Mouse (Mus musculus): ENCODE measurements at regions not wholly inside any gene's neighbourhood (a gene's known extent, or its start where the extent isn't known, plus 50 kb on each side); places are given as distances from the start of the nearest gene placed in this dataset.

DNA sequence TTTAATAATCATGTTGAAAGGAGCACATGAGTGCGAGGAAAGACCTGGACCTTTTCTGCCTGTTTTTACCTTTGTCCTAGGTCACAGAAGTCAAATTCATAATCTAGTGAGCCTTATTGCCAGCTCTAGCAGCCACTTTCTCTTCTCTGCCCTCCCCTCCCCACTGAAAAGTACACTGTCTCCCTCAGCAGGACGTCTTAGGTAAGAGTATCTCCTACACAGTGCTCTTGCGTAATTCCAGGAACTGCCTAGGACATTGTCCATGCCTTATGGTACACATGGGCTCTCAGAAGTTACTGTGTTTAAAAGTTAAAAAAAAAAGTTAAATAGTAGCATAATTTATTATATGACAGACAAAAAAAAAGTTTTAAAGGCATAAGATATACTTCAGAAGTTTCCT is 100.7 kb upstream of the Irak1bp1 start:
- no peak for DNase-seq (ENCODE audit: low spot score)

DNA sequence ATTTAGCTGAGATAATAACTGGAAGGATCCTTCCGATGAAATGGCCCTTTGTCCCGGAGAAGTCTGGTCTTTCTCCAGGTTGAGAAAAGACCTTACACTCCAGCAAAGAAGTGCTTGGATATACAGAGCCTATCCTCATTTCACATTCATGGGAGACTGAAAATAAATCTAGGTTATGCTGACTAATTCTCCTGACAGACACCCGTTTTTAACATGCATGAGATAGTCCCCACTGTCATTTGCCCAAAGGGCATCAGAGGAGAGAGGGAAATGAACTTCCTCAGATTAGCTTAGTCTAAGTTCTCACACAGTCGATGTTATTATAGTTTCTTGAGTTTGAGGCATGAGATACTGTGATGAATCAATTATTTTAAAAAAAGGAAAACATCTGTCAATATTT is 99.7 kb upstream of the Irak1bp1 start:
- no peak for DNase-seq (ENCODE audit: low spot score)

DNA sequence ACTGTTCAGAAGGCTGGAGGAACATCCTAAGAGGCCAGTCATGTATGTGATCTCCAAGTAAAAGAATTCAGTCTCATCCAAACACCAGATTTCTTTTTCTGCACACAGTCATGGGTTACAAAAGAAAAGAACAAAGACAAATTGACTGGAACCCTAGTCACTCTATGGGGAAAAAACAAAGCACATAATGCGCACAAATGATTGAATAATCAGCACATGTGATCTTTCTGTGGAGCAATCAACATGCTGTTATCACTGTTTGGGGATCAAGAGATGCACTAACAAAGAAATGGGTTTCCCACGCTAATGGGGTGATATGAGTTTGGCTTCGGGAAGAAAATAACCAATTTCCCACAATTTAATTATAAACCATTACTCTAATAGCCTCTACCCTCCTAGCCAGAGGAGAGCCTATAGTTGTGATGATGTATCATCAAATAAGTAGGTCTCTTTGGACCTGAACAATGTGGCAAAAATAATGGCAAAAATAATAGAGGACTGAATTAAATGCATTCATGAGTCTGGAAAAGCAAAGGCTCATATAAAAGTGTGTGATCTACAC is 96.2 kb upstream of the Irak1bp1 start:
- no peak for DNase-seq (ENCODE audit: low spot score)

DNA sequence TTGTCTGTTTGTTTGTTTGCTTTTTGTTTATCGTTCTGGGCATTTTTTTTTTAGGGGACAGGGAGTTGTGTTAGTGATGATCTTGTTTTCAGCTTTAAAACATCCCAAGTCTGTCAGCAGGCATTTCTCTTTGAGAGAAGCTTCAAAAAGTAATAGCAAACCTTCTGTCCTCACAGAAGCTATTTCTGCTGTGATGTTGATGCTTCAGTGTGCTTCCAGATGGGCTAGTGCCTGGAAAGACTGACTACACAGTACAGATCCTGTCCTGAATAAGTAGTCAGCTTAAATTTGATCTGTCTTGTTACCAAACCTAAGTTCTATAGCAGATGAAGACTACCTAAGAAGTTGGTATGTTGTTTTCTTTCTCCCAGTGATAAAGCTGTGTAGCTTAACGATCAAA is 94.4 kb upstream of the Irak1bp1 start:
- DNase-seq (ENCODE audit: low spot score): no peak

DNA sequence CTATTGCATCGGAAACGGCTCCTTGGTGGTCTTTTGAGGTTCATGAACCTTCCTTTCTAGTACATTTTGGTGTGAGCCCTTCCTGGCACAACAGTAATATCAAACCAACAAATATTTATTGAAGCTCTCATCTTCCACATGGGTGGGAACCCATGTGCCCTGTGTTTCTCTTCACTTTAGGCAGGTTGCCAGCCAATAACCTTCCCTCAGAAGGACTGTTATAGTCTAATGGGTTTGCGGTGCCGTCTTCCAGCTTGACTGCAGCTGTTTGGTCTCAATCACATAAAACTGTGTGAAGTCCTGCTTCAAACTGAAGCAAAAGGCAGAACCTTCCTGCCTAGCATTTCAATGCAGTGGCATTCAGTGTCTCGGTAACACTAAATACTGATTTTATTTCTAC is 69.4 kb upstream of the Irak1bp1 start:
- no peak for DNase-seq (ENCODE audit: low spot score)

DNA sequence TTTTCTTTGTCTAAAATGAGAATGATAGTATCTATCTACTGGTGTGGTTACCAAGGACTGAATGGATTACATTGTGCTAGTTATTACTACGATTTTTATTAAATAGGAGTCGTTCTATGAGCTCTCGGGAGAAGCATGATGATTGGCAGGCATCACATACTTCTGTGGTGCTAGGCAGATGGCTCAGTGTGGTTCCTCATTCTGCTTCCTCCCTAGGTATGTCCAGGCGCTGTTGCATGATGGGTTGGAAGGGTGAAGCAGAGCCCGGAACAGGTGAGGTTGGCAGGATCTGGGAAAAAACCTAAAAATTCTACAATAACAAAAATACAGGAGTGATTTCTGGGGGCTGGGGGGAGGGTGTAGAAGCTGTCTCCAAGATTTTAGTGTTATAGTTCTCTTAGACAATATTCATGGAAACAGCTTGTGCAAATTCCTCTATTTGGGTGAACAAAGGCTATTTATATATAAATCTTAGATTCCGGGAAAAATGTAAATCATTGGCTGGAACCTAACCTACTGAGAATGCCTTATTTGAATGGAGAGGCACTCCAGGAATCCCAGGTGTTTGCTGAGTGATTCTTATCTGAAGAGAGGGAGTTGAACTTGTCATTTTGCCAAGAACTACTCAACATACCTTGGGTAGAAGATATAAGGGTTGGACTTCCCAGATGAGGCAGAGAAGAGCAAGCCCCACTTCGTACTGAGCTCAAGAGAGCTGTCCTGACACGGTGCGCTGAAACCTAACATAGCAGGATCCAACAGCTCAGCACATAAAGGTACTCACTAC is 68.5 kb upstream of the Irak1bp1 start:
- DNase-seq (ENCODE audit: low spot score): peak; percentile 56

DNA sequence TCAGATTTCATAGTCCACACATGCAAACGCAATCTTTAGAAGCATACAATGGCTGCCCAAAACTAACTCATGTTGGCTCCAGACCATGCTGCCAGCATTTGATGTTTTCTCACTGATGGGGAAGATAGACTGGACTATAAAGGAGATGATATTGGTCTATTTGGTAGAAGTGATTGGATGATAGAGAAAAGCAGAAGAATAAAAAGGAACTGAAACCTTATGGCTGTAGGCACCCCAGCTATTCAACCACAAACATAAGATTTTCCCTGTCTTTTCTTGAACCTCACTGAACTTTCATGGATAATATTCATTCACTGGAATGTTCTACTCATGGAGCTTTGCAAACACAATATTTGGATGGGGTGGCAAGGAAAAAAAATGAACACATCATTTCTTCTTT is 65.7 kb upstream of the Irak1bp1 start:
- no peak for DNase-seq (ENCODE audit: low spot score)
